Mouse (Mus musculus) embryo, embryonic 10 days (tissue): ENCODE results near the gene P2ry6.

Source experiments
- DNase-seq: peaks from one replicate; pipeline ENCODE4 v3.0.0-alpha.2; 2015; ENCODE audit warnings: low spot score

Gene P2ry6

GRCm38 (mm10) chr7:100974135-100974903, at the start of gene P2ry6:
Gene P2ry6, minus strand, starts transcription at chr7:100974649.
- no peak for DNase-seq

GRCm38 (mm10) chr7:101017492-101017891, 43.0 kb upstream of the P2ry6 start:
- no peak for DNase-seq

GRCm38 (mm10) chr7:101017021-101017461, 42.6 kb upstream of the P2ry6 start:
- no peak for DNase-seq

- DNase-seq, result no peak
Measured at GRCm38 (mm10) chr7:101014985-101015384, 40.5 kb upstream of the P2ry6 start.

- no peak for DNase-seq
Measured at GRCm38 (mm10) chr7:101014041-101014440, 39.6 kb upstream of the P2ry6 start.

- DNase-seq, result no peak
Measured at GRCm38 (mm10) chr7:101012541-101012940, 38.1 kb upstream of the P2ry6 start, which contains the start of gene P2ry2. Gene P2ry2, minus strand, starts transcription at chr7:101012866.

- peak; percentile 77 for DNase-seq
Measured at GRCm38 (mm10) chr7:101011681-101012367, 37.4 kb upstream of the P2ry6 start.

- no peak for DNase-seq
Measured at GRCm38 (mm10) chr7:101010741-101011140, 36.3 kb upstream of the P2ry6 start.

- no peak for DNase-seq
Measured at GRCm38 (mm10) chr7:101006201-101006600, 31.8 kb upstream of the P2ry6 start.

- DNase-seq, result no peak
Measured at GRCm38 (mm10) chr7:101005119-101005518, 30.7 kb upstream of the P2ry6 start.

GRCm38 (mm10) chr7:101003442-101004326, 29.2 kb upstream of the P2ry6 start:
- DNase-seq, result peak; percentile 20

- no peak for DNase-seq
Measured at GRCm38 (mm10) chr7:101002274-101002673, 27.8 kb upstream of the P2ry6 start.

- peak; percentile 17 for DNase-seq
Measured at GRCm38 (mm10) chr7:100999623-101000022, 25.2 kb upstream of the P2ry6 start.

GRCm38 (mm10) chr7:100998578-100998960, 24.1 kb upstream of the P2ry6 start:
- no peak for DNase-seq

GRCm38 (mm10) chr7:100997951-100998577, 23.6 kb upstream of the P2ry6 start:
- DNase-seq, result no peak

- DNase-seq, result no peak
Measured at GRCm38 (mm10) chr7:100997215-100997614, 22.8 kb upstream of the P2ry6 start.

GRCm38 (mm10) chr7:100995951-100996350, 21.5 kb upstream of the P2ry6 start:
- DNase-seq, result no peak

GRCm38 (mm10) chr7:100995260-100995864, 20.9 kb upstream of the P2ry6 start:
- no peak for DNase-seq

GRCm38 (mm10) chr7:100993166-100993565, 18.7 kb upstream of the P2ry6 start:
- DNase-seq, result no peak

GRCm38 (mm10) chr7:100991972-100992371, 17.5 kb upstream of the P2ry6 start:
- DNase-seq, result no peak

GRCm38 (mm10) chr7:100990636-100991311, 16.3 kb upstream of the P2ry6 start:
- no peak for DNase-seq
